Mouse (Mus musculus) hindbrain, embryonic 15.5 days (tissue): ENCODE measurements around the gene Gpx3. TPM values are rescaled to one million over a fixed set of nuclear protein-coding genes. Genes with fewer than 3 reads are reported as not detected.

Source experiments
- ATAC-seq: fragments of 200-750 bp; cut with Nextera tagmentation; 2 replicates; pipeline ENCODE4 v1.8.0; 2017; ENCODE audit warnings: low read depth, moderate number of reproducible peaks, moderate TSS enrichment; ENCODE audit not compliant: low FRiP score
- H3K27ac ChIP-seq: fragments of 300-500 bp; sonication (generic); replicated peaks from 2 replicates; pipeline ENCODE4 v1.5.1; 2015; ENCODE audit warnings: mild to moderate bottlenecking, inconsistent platforms
- H3K27me3 ChIP-seq: fragments of 300-500 bp; sonication (generic); 2 replicates; pipeline ENCODE4 v1.6.1; 2015; ENCODE audit warnings: control low read depth, inconsistent platforms
- H3K36me3 ChIP-seq: fragments of 300-500 bp; sonication (generic); 2 replicates; pipeline ENCODE4 v1.6.1; 2015; ENCODE audit warnings: control low read depth, inconsistent platforms
- H3K4me1 ChIP-seq: fragments of 300-500 bp; sonication (generic); replicated peaks from 2 replicates; pipeline ENCODE4 v1.6.1; 2015; ENCODE audit warnings: control low read depth, inconsistent platforms
- H3K4me2 ChIP-seq: fragments of 300-500 bp; sonication (generic); 2 replicates; pipeline ENCODE4 v1.6.1; 2015; ENCODE audit warnings: moderate library complexity, mild to moderate bottlenecking, inconsistent platforms
- H3K4me3 ChIP-seq: fragments of 300-500 bp; sonication (generic); 2 replicates; pipeline ENCODE4 v1.5.1; 2015; ENCODE audit warnings: mild to moderate bottlenecking, inconsistent platforms
- H3K9ac ChIP-seq: fragments of 300-500 bp; sonication (generic); 2 replicates; pipeline ENCODE4 v1.6.1; 2015; ENCODE audit warnings: inconsistent platforms
- H3K9me3 ChIP-seq: fragments of 300-500 bp; sonication (generic); 2 replicates; pipeline ENCODE4 v1.6.1; 2016; ENCODE audit warnings: control low read depth, inconsistent platforms
- WGBS: fragments of 180-500 bp; shearing (Covaris S2); methylation state at CpG from one replicate; pipeline ENCODE4 v1.1.7; 2015; 5-methylcytosine and 5-hydroxymethylcytosine counted together
- polyA plus RNA-seq: library from polyadenylated mRNA; unstranded; fragments of >200 nt; fragmentation: Nextera tagmentation; extraction: Ambion mirVana; gene quantifications from 2 replicates; pipeline ENCODE4 v1.2.1, GENCODE M21; 2015

Gene Gpx3
- polyA plus RNA-seq, 1 experiment from 2014 or later: 63.5 TPM

DNA sequence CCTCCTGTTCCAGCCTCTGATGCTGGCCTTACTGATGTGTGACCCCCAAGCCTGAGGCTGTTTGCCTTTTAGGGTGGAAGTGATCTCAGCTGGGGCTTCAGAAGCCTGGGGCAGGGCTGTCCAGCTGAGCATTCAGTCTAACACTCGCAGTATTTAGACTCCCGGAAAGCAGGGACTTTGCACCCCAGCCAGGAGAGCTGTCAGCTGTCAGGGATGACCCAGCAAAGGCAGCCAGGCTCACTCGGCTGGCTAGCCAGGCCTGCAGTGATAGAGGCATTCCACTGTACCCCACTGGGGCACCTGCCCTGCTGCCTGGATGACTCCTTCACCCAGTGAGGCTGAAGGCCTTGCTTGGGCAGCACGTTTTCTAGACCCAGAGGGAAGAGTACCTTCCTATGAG, 3.7 kb downstream of the Gpx3 start:
- peaks cover 3% of the 10 kb centered on the region for H3K36me3 ChIP-seq
- ATAC-seq: no peak
- WGBS: 66% methylated on average over 4 of the region's 4 CpGs

DNA sequence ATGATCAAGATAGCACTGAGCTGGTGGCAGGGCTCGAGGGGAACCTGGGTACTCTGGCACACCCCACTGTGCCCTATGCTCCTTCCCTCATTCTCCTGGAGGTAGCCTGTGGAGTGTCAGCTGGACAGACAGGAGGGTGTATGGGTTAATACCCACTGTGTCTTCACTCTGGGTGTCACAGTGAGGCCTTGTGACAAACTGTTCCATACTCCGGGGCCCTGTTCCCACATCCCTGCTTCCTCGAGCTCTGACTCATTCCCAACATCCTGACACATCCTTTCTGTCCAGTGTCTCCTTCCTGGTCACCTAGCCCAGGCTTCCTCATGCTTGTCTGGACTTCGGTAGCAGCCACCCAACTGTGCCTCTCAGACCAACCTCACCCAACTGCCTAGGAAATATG, 4.2 kb downstream of the Gpx3 start:
- Histone ChIP-seq H3K4me3 (no peak overlapping the region), H3K27ac (no peak overlapping the region), H3K36me3 (peaks cover 8% of the 10 kb centered on the region), H3K9me3 (no peaks in the 10 kb centered on the region), H3K9ac (no peak overlapping the region), H3K27me3 (no peaks in the 10 kb centered on the region), H3K4me1 (peaks cover 17% of the 10 kb centered on the region; the same call in 1 of the 2 replicates), H3K4me2 (no peak overlapping the region)
- WGBS: 85% methylated on average over 4 of the region's 4 CpGs
- no peak for ATAC-seq

More for the DNA sequence above, 3.7 kb downstream of the Gpx3 start:
- Histone ChIP-seq H3K4me2 (no peak overlapping the region), H3K9me3 (no peaks in the 10 kb centered on the region), H3K4me3 (no peak overlapping the region), H3K27me3 (no peaks in the 10 kb centered on the region), H3K27ac (no peak overlapping the region), H3K9ac (no peak overlapping the region), H3K4me1 (peaks cover 17% of the 10 kb centered on the region; the same call in 1 of the 2 replicates)

DNA sequence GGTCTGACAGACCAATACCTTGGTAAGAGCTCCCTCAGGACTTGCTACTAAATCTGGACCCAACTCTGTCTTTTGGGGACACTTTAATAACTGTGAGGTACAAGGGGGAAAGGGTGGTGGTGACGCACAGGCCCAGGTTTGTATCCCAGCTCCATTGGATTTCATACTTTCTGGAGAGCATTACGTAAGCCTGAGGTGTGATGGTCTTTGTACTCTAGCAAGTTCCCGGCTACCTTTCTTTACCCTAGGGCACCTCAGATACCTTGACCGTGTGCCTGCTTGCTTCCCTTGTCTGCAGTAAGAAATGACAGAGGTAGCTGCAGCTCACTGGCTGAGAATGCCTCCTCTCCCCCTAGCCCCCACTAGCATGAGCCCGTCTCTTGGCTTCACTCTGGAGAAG, 5.0 kb downstream of the Gpx3 start:
- Histone ChIP-seq H3K4me2 (no peak overlapping the region), H3K4me1 (peaks cover 15% of the 10 kb centered on the region; the same call in 1 of the 2 replicates), H3K36me3 (peaks cover 8% of the 10 kb centered on the region), H3K9me3 (no peaks in the 10 kb centered on the region), H3K27ac (no peak overlapping the region), H3K27me3 (no peaks in the 10 kb centered on the region), H3K4me3 (no peak overlapping the region), H3K9ac (no peak overlapping the region)
- ATAC-seq: no peak
- 93% methylated on average over 5 of the region's 5 CpGs for WGBS

DNA sequence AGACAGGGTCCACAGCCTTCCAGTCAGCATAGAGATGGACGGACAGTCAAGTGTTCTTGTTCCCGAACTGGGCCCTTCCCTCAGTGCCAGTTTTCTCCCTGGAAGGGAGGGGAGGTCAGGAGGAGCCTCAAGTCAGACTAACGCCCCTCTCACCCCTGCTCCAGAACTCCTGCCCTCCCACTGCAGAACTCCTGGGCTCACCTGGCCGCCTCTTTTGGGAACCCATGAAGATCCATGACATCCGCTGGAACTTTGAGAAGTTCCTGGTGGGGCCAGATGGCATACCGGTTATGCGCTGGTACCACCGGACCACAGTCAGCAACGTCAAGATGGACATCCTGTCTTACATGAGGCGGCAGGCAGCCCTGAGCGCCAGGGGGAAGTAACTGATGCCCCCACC, 7.0 kb downstream of the Gpx3 start:
- no peak overlapping the region for H3K27ac ChIP-seq
- H3K4me1 ChIP-seq: 0 out of 2 replicates have a peak, but pooled peaks cover 3% of the 10 kb centered on the region
- no peak overlapping the region for H3K9ac ChIP-seq
- no peak for ATAC-seq
- no peaks in the 10 kb centered on the region for H3K9me3 ChIP-seq
- H3K36me3 ChIP-seq: peaks cover 8% of the 10 kb centered on the region
- H3K4me3 ChIP-seq: no peak overlapping the region
- no peaks in the 10 kb centered on the region for H3K27me3 ChIP-seq
- 95% methylated on average over 11 of the region's 11 CpGs for WGBS
- no peak overlapping the region for H3K4me2 ChIP-seq

DNA sequence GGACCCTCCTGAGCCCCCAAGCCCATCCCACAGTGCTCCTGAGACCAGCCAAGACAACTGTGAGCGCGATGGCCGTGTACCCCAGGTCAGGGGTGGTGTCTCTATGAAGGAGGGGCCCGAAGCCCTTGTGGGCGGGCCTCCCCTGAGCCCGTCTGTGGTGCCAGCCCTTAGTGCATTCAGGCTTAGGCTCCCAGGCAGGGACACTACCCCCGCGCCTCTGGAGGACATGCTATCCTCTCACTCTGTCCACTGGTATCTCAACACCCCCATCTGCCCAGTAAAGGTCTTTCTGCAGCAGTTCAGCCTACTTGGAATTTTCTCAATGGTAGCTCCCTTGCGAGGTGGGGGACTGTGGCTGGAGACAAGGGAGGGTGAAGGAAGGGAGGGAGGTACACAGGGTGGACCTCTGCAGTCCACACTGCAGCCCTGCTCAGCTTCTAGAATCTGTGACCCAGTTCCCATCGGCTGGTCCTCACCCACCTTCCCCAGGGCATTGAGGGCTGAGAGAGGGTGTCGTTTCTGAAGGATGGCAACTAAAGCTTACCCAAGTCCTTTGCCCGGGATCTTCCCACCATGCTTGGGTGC, 7.9 kb downstream of the Gpx3 start:
- H3K27ac ChIP-seq: no peak overlapping the region
- no peak for ATAC-seq
- H3K9me3 ChIP-seq: no peaks in the 10 kb centered on the region
- H3K9ac ChIP-seq: no peak overlapping the region
- H3K4me1 ChIP-seq: no peaks in the 10 kb centered on the region
- H3K4me3 ChIP-seq: no peak overlapping the region
- H3K36me3 ChIP-seq: peaks cover 17% of the 10 kb centered on the region
- 92% methylated on average over 12 of the region's 12 CpGs for WGBS
- H3K27me3 ChIP-seq: no peaks in the 10 kb centered on the region
- H3K4me2 ChIP-seq: no peak overlapping the region

DNA sequence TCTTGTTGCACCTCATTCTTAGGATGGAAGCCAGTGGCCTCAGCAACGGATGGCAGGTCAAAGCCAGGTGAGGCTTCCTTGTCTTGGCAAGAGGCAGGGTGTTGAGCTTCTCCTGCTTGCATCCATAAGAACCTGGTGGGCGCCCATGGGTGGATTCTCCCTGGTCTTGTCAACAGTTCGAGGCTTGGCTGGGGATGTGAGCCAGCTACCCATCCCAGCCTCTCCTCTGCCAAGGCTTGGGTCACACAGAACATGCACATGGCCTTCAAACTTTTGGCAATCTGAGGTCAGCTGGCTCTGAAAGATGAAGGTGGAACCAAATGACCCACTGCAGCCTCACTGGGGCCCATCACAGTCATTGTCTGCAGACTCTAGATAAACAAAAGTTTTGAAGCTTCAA, 8.9 kb downstream of the Gpx3 start:
- 94% methylated on average over 3 of the region's 3 CpGs for WGBS
- Histone ChIP-seq H3K4me3 (no peak overlapping the region), H3K36me3 (peaks cover 19% of the 10 kb centered on the region), H3K27ac (no peak overlapping the region), H3K4me2 (no peak overlapping the region), H3K27me3 (no peaks in the 10 kb centered on the region), H3K9ac (no peak overlapping the region), H3K9me3 (no peaks in the 10 kb centered on the region), H3K4me1 (no peaks in the 10 kb centered on the region)
- no peak for ATAC-seq

DNA sequence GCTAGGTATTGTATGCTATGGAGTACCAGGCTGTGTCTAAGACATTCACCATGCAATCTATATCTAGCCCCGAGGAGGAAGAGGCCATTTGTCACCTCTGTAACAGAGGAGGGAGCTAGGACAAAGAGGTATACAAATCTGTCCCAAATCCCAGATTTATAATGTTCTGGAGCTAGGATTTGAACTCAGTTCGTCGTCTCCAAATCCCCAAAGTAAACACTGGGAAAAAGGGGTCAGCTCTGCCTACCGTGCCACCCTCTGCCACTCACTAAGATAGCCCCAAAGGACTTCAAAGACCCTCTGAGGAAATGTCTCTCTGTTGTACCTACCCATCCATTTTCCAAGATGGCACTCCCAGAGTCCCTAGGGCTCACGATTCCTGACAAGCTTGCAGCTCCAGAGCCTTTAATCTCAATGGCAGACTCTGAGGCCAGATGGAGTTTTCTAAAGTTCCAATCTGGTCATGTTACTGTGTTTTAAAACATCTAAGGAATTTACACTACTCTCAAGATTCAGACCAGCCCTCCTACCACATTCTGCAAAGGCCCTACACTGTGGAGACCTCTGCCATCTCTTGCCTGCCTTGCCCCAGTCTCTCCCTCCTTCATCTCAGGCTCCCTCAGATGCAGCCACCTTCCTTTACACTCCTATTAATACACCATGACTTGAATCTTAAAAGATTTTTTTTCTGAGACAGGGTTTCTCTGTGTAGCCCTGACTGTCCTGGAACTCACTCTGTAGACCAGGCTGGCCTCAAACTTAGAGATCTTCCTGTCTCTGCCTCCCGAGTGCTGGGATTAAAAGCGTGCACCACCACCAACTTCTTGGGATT, 9.6 kb downstream of the Gpx3 start:
- Histone ChIP-seq H3K4me1 (no peaks in the 10 kb centered on the region), H3K9ac (no peak overlapping the region), H3K9me3 (no peaks in the 10 kb centered on the region), H3K36me3 (peaks cover 19% of the 10 kb centered on the region), H3K27ac (no peak overlapping the region), H3K27me3 (no peaks in the 10 kb centered on the region), H3K4me2 (no peak overlapping the region), H3K4me3 (no peak overlapping the region)
- no peak for ATAC-seq
- 92% methylated on average over 7 of the region's 7 CpGs for WGBS

DNA sequence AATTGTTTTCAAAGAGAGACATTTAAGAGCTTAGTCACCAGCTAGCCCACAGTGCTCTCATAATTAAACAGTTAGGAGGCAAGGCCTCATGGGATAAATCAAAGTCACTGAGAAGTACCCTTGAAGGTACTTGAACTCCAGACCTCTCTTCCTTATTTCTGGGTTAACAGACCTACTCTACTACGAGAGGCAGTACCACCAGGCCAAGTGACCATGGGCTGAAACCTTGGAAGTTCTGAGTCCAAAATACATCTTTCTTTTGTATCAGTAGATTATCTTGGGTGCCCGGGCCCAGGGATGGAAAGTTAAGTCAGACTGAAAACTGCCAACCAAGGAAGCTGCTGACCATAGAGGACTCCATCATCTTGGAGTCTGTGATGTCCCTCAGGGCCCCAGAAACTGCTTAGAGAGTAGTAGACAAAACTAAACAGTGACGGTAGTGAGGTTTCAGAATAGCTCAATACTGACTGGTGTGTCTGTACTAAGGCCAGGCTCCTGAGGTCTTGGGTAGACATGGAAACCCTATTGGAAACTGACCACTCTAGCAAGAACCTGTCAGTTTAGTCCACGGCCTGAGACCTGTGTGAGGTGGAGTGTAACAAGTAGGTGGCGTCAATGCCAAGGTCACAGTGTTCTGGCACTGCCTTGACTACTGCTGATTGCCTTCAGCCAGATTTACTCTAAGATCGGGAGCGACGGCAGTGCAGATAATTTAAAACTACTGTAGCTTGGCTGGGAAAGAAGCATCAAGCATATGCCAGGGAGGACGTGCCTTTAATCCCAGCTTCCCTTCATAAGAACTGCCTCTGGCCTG, 10.5 kb downstream of the Gpx3 start:
- Histone ChIP-seq H3K27ac (no peak overlapping the region), H3K9me3 (no peaks in the 10 kb centered on the region), H3K4me1 (no peaks in the 10 kb centered on the region), H3K4me2 (no peak overlapping the region), H3K36me3 (peaks cover 23% of the 10 kb centered on the region), H3K9ac (no peak overlapping the region), H3K27me3 (no peaks in the 10 kb centered on the region), H3K4me3 (no peak overlapping the region)
- 92% methylated on average over 9 of the region's 9 CpGs for WGBS
- no peak for ATAC-seq

DNA sequence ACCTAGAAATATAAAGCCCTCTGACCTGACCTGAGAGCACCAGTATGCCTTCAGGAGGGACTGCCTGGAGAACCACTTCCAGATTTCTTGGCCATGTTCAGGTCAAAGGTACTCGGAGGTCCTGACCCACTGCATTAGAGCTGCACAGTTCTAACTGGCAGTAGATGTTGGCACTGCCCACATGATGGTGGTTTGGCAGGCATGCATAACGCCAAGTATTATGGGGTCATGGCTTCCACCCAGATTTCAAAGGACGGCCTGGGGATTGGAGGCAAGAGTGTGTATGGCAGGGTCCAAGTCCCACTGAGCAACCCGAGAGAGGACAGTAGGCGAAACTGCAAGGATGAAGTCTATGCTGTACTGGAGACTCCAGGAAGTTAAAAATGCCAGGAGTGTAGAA, 11.6 kb downstream of the Gpx3 start:
- no peak overlapping the region for H3K27ac ChIP-seq
- no peak for ATAC-seq
- no peaks in the 10 kb centered on the region for H3K4me1 ChIP-seq
- peaks cover 33% of the 10 kb centered on the region for H3K36me3 ChIP-seq
- H3K9me3 ChIP-seq: no peaks in the 10 kb centered on the region
- no peak overlapping the region for H3K4me3 ChIP-seq
- 91% methylated on average over 5 of the region's 5 CpGs for WGBS
- no peak overlapping the region for H3K9ac ChIP-seq
- no peak overlapping the region for H3K4me2 ChIP-seq
- H3K27me3 ChIP-seq: no peaks in the 10 kb centered on the region

DNA sequence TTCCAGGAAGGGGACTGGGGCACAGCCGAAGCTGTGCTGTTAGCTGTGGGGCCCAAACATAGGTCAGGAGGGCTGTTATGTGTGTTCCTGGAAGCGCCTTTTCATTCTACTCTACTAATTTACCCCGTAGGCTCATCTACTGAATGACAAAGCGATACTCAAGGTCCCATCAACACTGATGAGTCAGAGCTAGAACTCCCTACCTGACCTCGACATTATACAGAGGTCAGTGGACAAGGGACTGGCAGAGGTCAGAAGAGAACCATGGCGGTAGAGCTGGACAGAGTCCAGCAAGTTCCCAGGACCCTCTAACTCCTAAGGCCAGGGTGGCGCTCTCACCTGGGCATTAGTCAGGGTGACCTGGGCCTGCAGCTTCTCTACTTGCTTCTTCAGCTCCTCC, 15.2 kb downstream of the Gpx3 start:
- Histone ChIP-seq H3K4me3 (no peak overlapping the region), H3K4me2 (no peak overlapping the region), H3K27ac (no peak overlapping the region), H3K4me1 (no peaks in the 10 kb centered on the region), H3K27me3 (no peaks in the 10 kb centered on the region), H3K36me3 (peaks cover 33% of the 10 kb centered on the region), H3K9ac (no peak overlapping the region), H3K9me3 (no peaks in the 10 kb centered on the region)
- ATAC-seq: no peak
- WGBS: 95% methylated on average over 7 of the region's 7 CpGs

DNA sequence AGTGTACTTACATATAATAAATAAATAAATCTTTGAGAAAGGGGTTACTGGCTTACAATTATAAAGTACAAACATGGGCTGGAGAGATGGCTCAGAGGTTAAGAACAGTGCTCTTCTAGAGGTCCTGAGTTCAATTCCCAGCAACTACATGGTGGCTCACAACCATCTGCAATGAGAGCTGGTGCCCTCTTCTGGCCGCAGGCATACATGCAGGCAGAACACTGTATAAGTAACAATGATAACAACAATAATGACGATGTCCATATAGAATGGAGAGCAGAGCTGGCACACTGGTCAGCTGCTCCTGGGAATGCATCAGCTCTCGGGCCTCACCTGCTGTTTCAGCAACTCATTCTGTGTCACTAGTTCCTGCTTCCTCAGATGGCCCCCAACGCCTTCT, 16.0 kb downstream of the Gpx3 start:
- WGBS: 85% methylated on average over 4 of the region's 4 CpGs
- peaks cover 39% of the 10 kb centered on the region for H3K36me3 ChIP-seq

More for the DNA sequence above, 16.0 kb downstream of the Gpx3 start:
- H3K4me2 ChIP-seq: no peak overlapping the region
- H3K27ac ChIP-seq: no peak overlapping the region
- no peak for ATAC-seq
- H3K4me1 ChIP-seq: no peaks in the 10 kb centered on the region
- no peaks in the 10 kb centered on the region for H3K9me3 ChIP-seq
- no peaks in the 10 kb centered on the region for H3K27me3 ChIP-seq
- no peak overlapping the region for H3K4me3 ChIP-seq
- no peak overlapping the region for H3K9ac ChIP-seq
